Mouse (Mus musculus) neutrophil, adult 5-6 weeks (primary cell): ENCODE data around the gene C2cd4c. TPM values are rescaled to one million over a fixed set of nuclear protein-coding genes. Genes with fewer than 3 reads are reported as not detected.

ENCODE experiments used
- ATAC-seq: fragments of 151-379, 151-347 bp; 2 replicates; pipeline ENCODE4 v1.8.0; 2017; ENCODE audit warnings: mild to moderate bottlenecking, moderate TSS enrichment; ENCODE audit not compliant: insufficient number of reproducible peaks, poor library complexity, low FRiP score, severe bottlenecking; ENCODE audit errors: extremely low read depth
- total RNA-seq: library from RNA; stranded (forward); fragments of 200-1000 nt; gene quantifications from 2 replicates; pipeline ENCODE4 v1.2.3, GENCODE M21; 2017

The C2cd4c gene
- not detected in 2 replicates for total RNA-seq

DNA sequence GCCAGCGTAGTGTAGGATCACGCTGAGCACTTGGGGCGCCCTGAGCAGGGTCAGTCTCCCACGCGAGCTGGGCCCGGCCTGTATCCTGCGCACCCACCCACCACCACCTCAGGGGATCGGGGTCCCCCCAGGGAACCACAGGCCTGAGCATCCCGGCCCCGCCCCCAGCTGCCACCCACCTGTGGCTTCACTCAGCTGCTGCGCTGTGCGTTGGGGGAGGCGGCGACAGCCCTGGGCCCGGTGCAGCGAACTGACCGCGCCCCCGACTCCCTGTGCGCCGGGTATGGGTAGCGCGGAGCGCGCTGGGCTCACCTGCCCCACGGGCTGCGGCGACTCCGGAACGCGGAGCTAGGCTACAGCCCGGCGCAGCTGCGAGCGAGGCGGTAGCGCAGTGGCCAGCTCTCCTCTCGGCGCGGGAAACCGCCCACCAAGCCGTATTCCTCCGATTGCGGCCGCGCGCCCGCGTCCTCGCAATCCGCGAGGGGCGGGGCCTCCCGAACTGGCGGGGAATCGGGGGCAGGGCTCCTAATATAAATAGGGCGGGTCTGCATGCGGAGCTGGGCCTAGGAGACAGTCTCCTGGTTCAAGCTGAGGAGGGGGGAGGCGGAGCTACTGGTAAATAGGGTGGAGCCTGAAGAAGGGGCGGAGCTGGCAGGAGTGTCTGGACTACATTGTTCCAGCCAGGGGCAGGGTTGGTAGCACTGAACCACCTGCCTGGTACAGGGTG is at the start of gene C2cd4c:
C2cd4c (minus strand) TSS at position 448 of the 727 bp plus-strand sequence.
- ATAC-seq: no peak

DNA sequence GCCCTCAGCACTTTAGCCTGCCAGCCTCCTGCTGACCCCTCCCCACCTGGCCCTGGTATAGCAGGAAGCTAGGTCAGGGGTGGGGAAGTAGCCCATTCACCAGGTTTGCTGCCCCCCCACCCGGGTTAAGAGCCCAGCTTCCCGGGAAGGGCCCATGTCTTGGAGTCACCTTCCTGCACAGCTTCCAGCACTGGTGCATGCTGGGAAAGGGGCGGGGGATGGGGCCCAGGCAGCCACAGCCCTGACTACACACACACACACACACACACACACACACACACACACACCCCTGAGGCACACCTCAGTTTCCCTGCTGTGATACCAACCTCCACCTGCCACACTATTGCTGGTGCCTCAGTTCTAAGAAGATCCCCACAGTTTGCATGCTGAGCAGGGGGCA is 48.0 kb upstream of the C2cd4c start:
- ATAC-seq: no peak

DNA sequence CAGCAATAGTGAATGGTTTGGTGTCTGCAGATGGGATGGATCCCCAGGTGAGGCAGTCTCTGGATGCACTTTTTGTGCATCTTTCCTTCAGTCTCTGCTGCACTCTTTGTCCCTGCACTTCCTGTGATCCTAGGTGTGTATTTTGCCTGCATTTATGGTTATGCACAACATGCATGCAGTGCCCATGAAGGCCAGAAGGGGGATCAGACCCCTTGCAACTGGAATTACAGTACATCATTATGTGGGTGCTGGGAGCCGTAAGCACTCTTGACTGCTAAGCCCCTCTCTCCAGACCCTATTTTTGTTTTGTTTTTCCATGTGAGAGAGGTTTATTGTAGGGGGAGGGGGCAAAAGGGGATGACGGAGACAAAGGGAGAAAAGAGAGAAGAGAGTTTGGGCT is 46.5 kb upstream of the C2cd4c start:
- no peak for ATAC-seq

DNA sequence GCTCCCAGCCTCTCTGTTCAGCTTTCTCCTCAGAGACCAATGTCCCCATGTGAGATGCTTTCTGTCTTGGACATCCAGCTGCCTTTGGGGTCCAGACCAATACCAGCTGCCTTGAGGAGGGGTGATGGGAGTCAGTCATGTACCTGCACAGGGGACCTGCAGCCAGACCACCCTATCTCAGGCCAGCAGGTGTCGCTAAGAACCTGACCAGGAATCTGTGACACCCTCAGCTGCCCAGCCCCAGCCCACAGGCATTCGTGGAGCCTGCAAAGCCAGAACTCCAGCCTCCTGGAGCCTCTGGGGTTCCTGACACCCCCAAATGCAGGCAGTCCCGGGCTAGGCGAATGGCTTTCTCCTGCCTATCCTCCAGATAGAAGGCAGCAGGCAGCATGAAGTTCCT is 45.0 kb upstream of the C2cd4c start:
- ATAC-seq: no peak

DNA sequence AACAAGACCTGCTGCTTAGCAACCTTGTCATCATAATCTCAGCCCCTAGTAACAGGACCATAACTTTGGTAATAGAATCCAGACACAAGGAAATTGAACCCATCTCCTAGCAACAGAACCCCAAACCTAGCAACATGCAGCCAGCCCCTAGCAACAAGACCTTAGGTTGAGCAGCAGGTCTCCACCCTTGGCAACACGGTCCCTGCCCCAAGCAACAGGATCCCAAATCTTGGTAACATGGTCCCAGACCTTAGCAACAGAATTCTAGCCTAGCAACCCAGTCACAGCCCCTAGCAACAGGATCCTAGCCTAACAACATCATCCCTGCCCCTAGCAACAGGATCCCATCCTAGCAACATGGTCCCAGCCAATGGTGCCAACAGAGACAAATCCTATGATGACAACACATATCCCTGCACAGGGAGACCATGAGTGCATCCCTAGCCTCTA is 41.1 kb upstream of the C2cd4c start:
- no peak for ATAC-seq

DNA sequence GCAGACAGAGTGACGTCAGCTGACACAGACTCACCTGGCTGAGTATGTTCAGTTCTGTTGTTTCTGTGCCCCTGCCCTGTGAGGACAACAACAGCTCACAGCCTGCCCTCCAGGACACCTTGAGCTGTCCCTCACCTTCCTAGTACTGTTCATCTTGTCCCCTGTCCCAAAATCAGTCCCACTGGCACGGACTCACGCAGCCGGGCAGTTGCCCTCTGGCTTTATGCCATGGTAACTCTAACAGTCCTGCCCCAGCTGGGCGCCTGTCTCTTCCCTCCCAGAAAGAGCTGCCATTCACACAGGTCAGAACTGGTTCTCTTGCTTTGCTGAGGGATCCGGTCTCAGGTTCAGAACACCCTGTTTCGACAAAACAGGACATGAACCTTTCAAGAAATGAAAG is 39.0 kb upstream of the C2cd4c start:
- no peak for ATAC-seq

DNA sequence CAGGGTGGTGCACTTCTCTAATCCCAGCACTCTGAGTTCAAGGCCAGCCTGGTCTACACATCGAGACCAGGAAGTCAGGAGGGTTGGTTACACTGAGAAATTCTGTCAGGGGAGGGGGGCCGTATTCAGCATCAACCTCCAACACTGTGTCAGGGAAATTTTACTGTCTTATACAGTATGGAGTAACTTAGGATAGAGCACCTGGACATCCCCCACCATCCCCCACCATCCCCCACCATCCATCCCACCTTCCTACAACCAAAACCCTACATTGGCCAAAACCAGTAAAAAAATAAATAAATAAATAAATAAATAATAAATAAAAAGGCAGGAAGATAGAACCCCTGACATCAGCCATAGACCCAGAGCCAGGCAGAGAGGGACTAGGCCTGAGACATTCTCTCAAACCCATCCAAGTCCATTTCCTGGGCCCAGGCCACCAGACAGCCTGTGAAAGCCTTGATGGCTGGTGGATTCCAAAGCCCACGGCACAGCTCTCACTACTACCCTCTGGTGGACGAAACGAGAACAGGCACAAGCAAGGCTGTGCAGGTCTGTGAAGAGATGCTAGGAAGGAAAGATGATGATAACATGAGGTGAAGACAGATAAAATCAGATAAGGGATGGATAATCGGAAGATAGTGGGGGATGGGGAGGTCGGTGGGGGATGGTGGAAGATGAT is 35.4 kb upstream of the C2cd4c start:
- ATAC-seq: peak; percentile 68

DNA sequence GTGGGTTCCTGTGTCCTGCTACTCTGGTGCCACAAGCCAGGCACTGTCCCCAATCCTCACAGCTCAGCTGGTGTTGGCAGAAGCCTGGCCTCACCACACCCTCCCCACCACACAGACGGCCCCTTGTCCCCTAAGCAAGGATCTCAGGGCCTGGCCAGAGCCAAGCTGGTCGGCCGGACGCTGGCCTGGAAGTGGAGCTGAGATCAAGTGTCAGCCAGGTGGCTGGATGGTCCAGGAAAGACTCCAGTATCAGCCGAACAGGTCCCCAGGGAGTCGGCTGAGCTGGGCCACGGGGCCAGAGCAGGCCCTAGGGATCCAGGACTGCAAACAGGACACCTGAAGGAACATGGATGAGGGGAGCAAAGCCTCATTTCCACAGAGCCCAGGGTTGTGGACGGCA is 31.9 kb upstream of the C2cd4c start, which contains the start of gene Odf3l2:
Odf3l2 (minus strand) TSS at position 28 of the 400 bp plus-strand sequence.
- no peak for ATAC-seq

DNA sequence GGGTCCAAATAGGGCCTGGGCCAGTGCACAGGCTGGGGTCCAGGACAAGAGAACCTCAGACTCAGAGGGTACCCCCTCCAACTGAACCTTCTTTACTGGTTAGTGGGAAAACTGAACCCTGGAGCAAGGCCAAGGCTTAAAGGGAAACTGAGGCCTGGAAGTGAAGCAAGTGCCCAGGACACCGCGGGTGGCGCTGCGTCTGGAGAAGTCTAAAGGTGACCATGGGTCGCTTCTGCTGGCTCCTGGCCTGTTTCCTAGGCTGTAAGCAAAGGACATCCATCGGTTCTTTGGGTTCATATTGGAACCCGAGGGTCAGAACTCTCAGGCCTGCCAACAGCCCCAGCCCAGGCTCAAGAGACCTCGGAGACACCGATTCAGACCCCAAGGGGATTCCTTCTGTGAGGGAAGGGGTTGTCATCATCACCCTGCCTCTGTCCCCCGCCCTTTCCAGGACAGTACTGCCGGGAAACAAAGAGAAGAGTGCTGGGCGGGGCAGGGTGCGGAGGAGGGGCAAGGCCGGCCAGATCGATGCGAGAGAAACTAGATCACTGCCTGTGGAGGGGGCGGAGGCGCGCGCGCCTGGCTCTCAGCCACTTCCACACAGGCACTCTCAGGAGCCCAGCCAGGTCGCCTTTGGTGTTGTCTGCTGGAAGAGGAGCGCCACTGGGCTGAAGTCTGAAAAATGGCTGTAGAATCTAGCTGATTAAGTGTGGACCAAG is 24.8 kb upstream of the C2cd4c start:
- ATAC-seq: no peak

DNA sequence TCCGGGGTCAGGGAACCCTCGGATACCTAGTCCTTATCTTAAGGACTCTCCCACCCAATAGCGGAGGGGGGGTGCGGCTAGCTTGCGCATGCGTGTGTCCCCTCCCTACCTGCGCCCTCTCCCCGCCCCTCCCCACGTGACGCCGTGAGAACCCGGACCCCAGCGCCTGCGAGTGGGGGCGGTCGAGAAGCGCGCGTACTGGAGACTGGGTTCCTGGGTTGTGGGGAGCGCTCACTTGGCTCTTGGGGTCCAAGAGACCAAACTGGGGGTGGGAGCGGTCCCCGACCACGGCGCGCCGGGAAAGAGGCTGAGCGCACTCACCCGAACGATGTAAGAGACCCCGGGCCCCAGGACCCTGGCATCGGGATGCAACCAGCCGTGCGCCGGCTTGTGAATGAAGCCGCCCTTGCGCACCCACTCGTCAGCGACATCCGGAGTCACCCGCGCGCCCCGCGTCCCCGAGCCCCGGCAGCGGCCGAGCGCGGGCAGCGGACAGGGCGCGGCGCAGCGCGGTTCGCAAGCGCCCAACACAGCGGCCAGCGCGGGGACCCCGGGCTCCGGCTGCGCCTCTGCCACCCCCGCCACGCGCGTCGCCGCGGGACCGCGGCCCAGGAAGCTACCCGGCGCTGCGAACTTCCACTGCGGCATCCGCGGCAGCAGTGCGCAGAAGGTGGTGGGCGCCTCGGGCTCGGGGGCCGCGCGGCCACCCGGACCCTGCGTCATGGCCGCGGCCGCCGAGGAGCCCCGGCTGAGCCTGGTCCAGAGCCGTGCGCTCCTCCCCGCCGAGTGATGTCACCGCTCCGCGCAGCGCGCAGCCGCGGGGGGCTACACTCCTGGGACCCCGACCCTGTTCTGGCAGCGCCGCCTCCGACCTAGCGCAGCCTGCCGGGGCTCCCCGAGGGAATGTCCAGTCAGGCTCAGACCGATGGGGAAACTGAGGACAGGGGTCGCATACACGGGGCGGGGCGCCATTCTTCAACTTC is 23.6 kb upstream of the C2cd4c start, which contains the start of gene Shc2:
Shc2 (minus strand) TSS at position 791 of the 983 bp plus-strand sequence.
- ATAC-seq: no peak

DNA sequence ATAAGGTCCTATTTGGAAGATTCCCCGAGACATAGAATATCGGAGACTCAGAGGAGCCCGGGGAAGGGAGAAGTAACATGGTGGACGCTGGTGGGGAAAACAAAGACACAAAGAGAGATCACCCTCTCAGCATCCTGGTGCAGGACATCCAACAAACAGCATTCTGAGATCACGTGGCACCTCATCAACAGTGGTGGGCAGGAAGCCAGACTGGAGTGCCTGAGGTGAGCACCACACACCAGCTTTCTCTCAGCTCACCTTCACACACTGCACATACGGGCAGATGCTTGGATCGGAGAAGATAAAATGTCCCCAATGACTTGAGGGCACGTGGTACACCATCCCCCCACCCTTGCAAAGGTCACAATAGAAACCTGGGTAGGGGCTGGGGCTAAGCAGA is 22.5 kb upstream of the C2cd4c start:
- no peak for ATAC-seq

DNA sequence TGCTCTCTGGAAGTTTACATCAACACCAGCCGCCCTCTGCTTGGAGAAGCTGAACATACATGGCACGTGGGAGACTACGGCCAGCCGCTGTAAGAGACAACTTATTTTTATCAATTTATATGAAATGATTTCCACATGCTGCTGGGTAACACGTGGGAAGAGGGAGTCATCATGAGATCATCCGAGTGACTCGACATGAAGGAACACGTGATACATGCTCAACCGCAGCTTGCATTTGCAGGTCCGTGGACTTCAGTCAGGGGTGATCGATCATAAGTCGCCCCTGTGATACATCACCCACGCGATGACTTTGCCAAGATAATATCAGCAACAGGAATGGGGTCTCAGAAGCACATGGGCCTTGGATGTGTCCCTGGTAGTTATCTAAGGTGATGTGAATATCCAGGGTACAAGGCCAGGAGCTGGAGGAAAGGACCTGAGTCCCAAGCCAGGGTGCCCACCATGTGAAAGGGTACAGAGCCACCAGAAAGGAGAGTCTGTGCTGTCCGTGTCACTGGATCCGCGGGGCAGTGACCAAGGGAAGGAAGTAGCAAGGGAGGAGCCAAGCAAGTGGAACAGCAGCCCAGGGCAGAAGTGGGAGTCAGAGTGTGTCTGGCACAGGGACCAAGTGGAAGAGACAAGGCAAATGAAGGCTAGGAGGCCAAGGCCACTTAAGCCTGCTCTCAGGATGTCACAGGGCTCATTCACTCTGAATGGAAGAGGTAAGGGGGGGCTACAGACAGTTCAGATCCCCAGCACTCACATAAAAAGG is 19.4 kb upstream of the C2cd4c start:
- no peak for ATAC-seq

DNA sequence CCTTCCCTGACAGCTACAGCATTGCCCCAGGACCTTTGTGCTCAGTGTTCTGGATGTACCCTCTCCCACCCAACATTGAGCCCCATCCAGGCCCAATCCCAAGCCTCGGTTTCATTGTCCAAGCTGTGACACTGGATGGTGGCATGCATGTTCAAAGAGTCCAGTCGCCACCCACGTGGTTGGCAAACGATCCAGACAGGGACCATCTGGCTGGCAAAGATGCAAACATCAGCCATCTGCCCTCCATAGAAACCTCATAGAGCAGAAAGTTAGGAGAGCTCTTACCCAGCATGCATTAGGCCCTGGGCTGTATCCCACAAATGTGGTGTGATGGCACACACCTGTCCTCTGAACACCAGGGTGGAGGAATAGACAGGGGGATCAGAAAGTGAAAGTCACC is 17.6 kb upstream of the C2cd4c start:
- no peak for ATAC-seq

DNA sequence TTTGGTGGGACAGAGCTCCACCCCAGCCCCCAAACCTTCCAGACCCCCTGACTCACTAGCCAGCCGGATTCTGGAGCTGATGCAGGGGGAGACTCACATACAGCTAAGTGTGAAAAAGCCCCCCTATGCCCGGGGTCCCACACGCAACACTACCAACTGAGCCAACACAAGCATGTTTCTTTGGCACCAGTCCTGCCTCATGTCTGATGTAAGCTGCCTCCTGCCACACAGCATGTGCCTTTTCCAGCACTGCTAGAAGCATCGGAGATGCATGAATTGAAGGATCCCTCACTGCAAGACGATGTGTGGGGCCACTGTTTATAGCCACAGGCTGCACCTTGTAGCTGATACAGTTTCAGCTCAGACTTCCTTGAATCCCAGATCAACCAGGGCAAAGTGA is 14.6 kb upstream of the C2cd4c start:
- no peak for ATAC-seq

DNA sequence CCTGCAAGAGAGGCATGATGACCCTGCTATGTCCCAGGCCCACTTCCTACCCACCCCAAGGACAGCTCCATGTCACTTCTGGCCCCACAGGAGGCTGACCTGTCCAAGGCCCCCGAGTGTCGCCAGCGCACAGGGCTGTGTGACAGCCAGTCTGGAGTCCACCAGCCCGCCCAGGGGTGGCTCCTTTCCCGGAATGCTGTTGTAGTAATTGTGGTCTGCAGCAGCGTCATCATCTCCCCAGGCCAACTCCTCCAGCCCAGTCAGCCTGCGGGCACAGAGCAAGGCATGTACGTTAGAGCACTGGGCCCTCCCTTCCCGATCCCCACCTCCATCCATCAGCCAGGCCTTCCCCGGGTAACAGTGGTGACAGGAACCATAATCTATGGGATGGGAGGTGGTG is 12.3 kb upstream of the C2cd4c start:
- no peak for ATAC-seq

DNA sequence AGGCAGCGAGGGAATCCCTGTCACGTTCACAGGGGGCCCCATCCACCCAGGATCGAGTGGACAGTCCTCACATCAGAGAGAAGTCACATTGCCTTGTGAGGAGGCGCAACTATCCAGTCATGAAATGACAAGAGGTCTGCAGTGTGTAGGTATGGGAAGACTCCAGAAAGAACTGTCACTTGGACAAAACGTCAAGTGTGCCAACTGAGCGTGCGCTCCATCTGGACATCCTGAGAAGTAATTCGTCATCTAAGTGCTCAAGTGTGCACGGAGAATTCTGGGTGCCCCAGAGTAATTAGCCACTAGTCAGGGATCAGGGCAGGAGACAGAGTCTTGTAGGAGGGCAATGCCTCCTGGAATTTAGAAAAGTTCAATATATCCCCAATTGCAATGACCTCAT is 11.6 kb upstream of the C2cd4c start:
- ATAC-seq: no peak

DNA sequence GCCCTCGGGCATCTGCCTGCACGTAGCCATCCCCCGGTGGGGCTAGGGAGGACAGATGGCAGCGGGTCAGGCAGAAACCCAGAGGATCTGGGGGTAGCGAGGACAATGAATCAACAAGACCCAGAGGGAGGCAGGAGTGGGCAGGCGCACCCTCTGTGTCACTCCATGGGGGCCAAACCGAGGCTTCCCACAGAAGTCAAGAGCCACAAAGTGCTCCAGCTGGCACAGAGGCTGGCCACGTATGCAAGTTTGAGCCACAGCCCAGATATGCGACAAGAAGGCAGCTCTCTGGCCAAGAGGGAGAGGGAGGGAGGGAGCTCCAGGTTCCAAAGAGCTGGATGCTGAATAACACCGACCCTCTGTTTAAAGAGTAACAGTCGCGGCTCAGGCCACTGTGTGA is 10.1 kb upstream of the C2cd4c start:
- ATAC-seq: no peak

DNA sequence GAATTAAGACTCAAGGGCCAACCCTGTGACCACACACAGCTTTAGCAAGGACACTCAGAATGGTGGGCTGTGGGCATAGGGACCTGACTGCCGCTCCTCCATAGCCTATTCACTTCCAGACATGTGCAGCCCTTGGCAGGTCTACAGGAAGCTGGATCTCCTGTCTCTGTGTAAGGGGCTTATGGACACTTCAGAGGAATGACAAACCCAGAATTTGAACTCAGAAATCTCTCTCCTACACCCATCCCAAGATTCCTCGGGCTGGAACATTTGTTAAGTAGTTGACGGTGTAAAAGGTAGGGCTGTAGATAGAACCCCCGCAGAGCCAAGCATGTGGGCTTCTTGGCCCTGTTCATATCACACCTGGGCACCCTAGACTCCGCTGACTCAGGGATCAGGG is 2.6 kb upstream of the C2cd4c start:
- ATAC-seq: no peak
